Mouse (Mus musculus): ENCODE results near the gene Ppp5c.

DNA sequence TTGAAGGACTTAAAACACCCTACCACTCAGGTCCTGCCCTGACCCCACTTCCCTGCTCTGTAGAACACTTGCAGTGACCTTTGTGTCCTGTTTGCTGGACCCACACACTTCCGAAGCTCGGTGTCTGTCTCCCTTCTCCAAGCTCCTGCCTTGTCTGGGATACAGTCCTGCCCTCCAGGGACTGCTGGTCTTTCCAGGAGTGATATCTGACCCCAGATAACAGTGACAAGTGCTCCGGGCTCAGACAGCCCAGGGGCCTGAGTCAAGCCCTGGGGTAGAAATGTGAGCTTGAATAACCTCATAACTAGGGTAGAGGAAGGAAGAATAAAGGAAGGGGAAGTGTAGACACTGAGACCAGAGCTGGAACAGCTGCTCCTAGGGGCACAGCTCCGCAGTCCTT, 4.0 kb downstream of the Ppp5c start:
- TF ChIP-seq CTCF (IDR thresholded peaks at IDR 0.05; ENCODE audit: low read depth, low read length) (no peak), POLR2A (IDR thresholded peaks at IDR 0.05; ENCODE audit: extremely low read depth, insufficient read depth, low read length) (no peak)

Data from liver, adult 2 months (tissue).